Mouse (Mus musculus) CH12.LX (cell line): ENCODE results near the gene Tbx3. TPM values are rescaled to one million over a fixed set of nuclear protein-coding genes. Genes with fewer than 3 reads are reported as not detected.

Experiments
- DNase-seq: peaks from one replicate; pipeline ENCODE4 v3.0.0-alpha.2; 2013; ENCODE audit errors: extremely low read depth
- H3K27ac ChIP-seq: 2 replicates; pipeline ENCODE4 v1.5.1; 2012; ENCODE audit warnings: low read depth, mild to moderate bottlenecking, control low read depth, moderate library complexity; ENCODE audit not compliant: insufficient read depth
- H3K27me3 ChIP-seq: replicated peaks from 2 replicates; pipeline ENCODE3; 2012; ENCODE audit warnings: inconsistent platforms
- H3K36me3 ChIP-seq, 2 experiments: replicated peaks in 1 of 2; 2 replicates each; pipeline versions ENCODE3 to v1.6.1; 2012; ENCODE audit warnings: inconsistent platforms in 1 of 2, low read length in 1 of 2, mild to moderate bottlenecking in 1 of 2, mixed read lengths in 1 of 2, moderate library complexity in 1 of 2; ENCODE audit not compliant: control insufficient read depth in 1 of 2, insufficient read depth in 1 of 2
- H3K4me1 ChIP-seq, 2 experiments: 2 replicates each; pipeline ENCODE4 v1.6.1; 2012; ENCODE audit warnings: inconsistent platforms in 1 of 2, moderate library complexity in 1 of 2; ENCODE audit not compliant: insufficient read depth in 2 of 2, control insufficient read depth in 1 of 2
- H3K4me2 ChIP-seq: 2 replicates; pipeline ENCODE4 v1.6.1; 2012; ENCODE audit warnings: low read depth, mild to moderate bottlenecking, control low read depth; ENCODE audit not compliant: poor library complexity, insufficient read depth, severe bottlenecking
- H3K4me3 ChIP-seq, 3 experiments: fragments of 150-350 bp in 1 of 3; sonication (generic) in 1 of 3; replicated peaks in 1 of 3; 2 replicates each; pipeline versions ENCODE3 to v1.5.1; 2011 to 2012; ENCODE audit warnings: low read depth in 2 of 3, low read length in 2 of 3, mild to moderate bottlenecking in 2 of 3, moderate library complexity in 2 of 3, control low read depth in 1 of 3, improper control_type of control experiment in 1 of 3, inconsistent platforms in 1 of 3, mixed read lengths in 1 of 3; ENCODE audit not compliant: poor library complexity in 1 of 3
- H3K79me2 ChIP-seq: replicated peaks from 2 replicates; pipeline ENCODE4 v1.6.1; 2012; ENCODE audit warnings: mild to moderate bottlenecking, moderate library complexity; ENCODE audit not compliant: control insufficient read depth, poor library complexity, insufficient read depth, severe bottlenecking; ENCODE audit errors: extremely low read depth
- H3K9ac ChIP-seq: 2 replicates; pipeline ENCODE4 v1.6.1; 2012; ENCODE audit warnings: low read depth, mild to moderate bottlenecking, control low read depth, moderate library complexity; ENCODE audit not compliant: insufficient read depth
- H3K9me3 ChIP-seq: replicated peaks from 2 replicates; pipeline ENCODE3; 2012; ENCODE audit warnings: low read length, inconsistent platforms, mixed read lengths
- CHD1 ChIP-seq: IDR thresholded peaks from 2 replicates; pipeline ENCODE4 v1.6.1; 2012; ENCODE audit warnings: low read depth, low read length, improper control_type of control experiment, inconsistent platforms
- CHD2 ChIP-seq: IDR thresholded peaks from 2 replicates; pipeline ENCODE4 v1.6.1; 2011; ENCODE audit warnings: low read length, improper control_type of control experiment
- E2F4 ChIP-seq: IDR thresholded peaks from 2 replicates; pipeline ENCODE4 v1.6.1; 2011; ENCODE audit warnings: low read depth, low read length, improper control_type of control experiment; ENCODE audit not compliant: insufficient replicate concordance
- ELF1 ChIP-seq: IDR thresholded peaks from 2 replicates; pipeline ENCODE4 v1.6.1; 2014; ENCODE audit warnings: low read depth, mild to moderate bottlenecking, inconsistent platforms, low read length, improper control_type of control experiment
- EP300 ChIP-seq: IDR thresholded peaks from 2 replicates; pipeline ENCODE4 v1.6.1; 2011; ENCODE audit warnings: low read length, improper control_type of control experiment
- ETS1 ChIP-seq: conservative IDR thresholded peaks from 2 replicates; pipeline ENCODE4 v1.6.1; 2012; ENCODE audit warnings: low read depth, mild to moderate bottlenecking, inconsistent platforms, low read length, improper control_type of control experiment, moderate library complexity
- GABPA ChIP-seq: IDR thresholded peaks from 2 replicates; pipeline ENCODE4 v1.6.1; 2012; ENCODE audit warnings: low read depth, low read length, improper control_type of control experiment, inconsistent platforms; ENCODE audit not compliant: insufficient replicate concordance
- HCFC1 ChIP-seq: IDR thresholded peaks from 2 replicates; pipeline ENCODE4 v1.6.1; 2012; ENCODE audit warnings: low read depth, mild to moderate bottlenecking, inconsistent platforms, low read length, improper control_type of control experiment
- IRF4 ChIP-seq: IDR thresholded peaks from 2 replicates; pipeline ENCODE4 v1.6.1; 2014; ENCODE audit warnings: low read depth, mild to moderate bottlenecking, inconsistent platforms, low read length, improper control_type of control experiment
- JUN ChIP-seq: IDR thresholded peaks from 2 replicates; pipeline ENCODE4 v1.6.1; 2011; ENCODE audit warnings: low read depth, mild to moderate bottlenecking, low read length, improper control_type of control experiment, moderate library complexity; ENCODE audit not compliant: insufficient read depth
- KAT2A ChIP-seq: IDR thresholded peaks from 2 replicates; pipeline ENCODE4 v1.6.1; 2012; ENCODE audit warnings: low read length, improper control_type of control experiment, inconsistent platforms; ENCODE audit not compliant: insufficient replicate concordance
- MAFK ChIP-seq: IDR thresholded peaks from 2 replicates; pipeline ENCODE4 v1.6.1; 2011; ENCODE audit warnings: low read length, improper control_type of control experiment; ENCODE audit not compliant: insufficient replicate concordance
- MAX ChIP-seq: IDR thresholded peaks from 2 replicates; pipeline ENCODE4 v1.6.1; 2011; ENCODE audit warnings: low read length, improper control_type of control experiment
- MEF2A ChIP-seq: IDR thresholded peaks from 2 replicates; pipeline ENCODE4 v1.6.1; 2014; ENCODE audit warnings: low read depth, mild to moderate bottlenecking, inconsistent platforms, low read length, improper control_type of control experiment, borderline replicate concordance
- MXI1 ChIP-seq: IDR thresholded peaks from 2 replicates; pipeline ENCODE4 v1.6.1; 2011; ENCODE audit warnings: mild to moderate bottlenecking, low read depth, low read length, improper control_type of control experiment
- MYC ChIP-seq: IDR thresholded peaks from 2 replicates; pipeline ENCODE4 v1.6.1; 2011; ENCODE audit warnings: low read depth, mild to moderate bottlenecking, improper control_type of control experiment, low read length
- NELFE ChIP-seq: IDR thresholded peaks from 2 replicates; pipeline ENCODE4 v1.6.1; 2011; ENCODE audit warnings: low read depth, low read length, improper control_type of control experiment
- NRF1 ChIP-seq: IDR thresholded peaks from 2 replicates; pipeline ENCODE4 v1.6.1; 2014; ENCODE audit warnings: low read depth, mild to moderate bottlenecking, inconsistent platforms, low read length, improper control_type of control experiment, moderate library complexity
- PAX5 ChIP-seq: IDR thresholded peaks from 2 replicates; pipeline ENCODE4 v1.6.1; 2012; ENCODE audit warnings: low read length, inconsistent platforms, mixed read lengths
- POLR2AphosphoS2 ChIP-seq: IDR thresholded peaks from 2 replicates; pipeline ENCODE4 v1.6.1; 2011; ENCODE audit warnings: low read depth, low read length, improper control_type of control experiment
- RAD21 ChIP-seq: IDR thresholded peaks from 2 replicates; pipeline ENCODE4 v1.6.1; 2011; ENCODE audit warnings: low read depth, mild to moderate bottlenecking, low read length, improper control_type of control experiment, moderate library complexity
- RCOR1 ChIP-seq: conservative IDR thresholded peaks from 2 replicates; pipeline ENCODE4 v1.6.1; 2012; ENCODE audit warnings: low read depth, mild to moderate bottlenecking, inconsistent platforms, low read length, improper control_type of control experiment
- SMC3 ChIP-seq: IDR thresholded peaks from 2 replicates; pipeline ENCODE4 v1.6.1; 2011; ENCODE audit warnings: low read depth, low read length, improper control_type of control experiment
- TBP ChIP-seq: conservative IDR thresholded peaks from 2 replicates; pipeline ENCODE4 v1.6.1; 2011; ENCODE audit warnings: low read depth, low read length, improper control_type of control experiment
- TCF12 ChIP-seq: IDR thresholded peaks from 2 replicates; pipeline ENCODE4 v1.6.1; 2014; ENCODE audit warnings: low read depth, mild to moderate bottlenecking, inconsistent platforms, low read length, improper control_type of control experiment
- UBTF ChIP-seq: IDR thresholded peaks from 2 replicates; pipeline ENCODE4 v1.6.1; 2012; ENCODE audit warnings: low read depth, mild to moderate bottlenecking, inconsistent platforms, low read length, improper control_type of control experiment, moderate library complexity
- USF1 ChIP-seq: IDR thresholded peaks from 2 replicates; pipeline ENCODE4 v1.6.1; 2014; ENCODE audit warnings: low read depth, mild to moderate bottlenecking, inconsistent platforms, low read length, improper control_type of control experiment
- ZKSCAN1 ChIP-seq: IDR thresholded peaks from 2 replicates; pipeline ENCODE4 v1.6.1; 2012; ENCODE audit warnings: low read depth, inconsistent platforms, low read length, improper control_type of control experiment, borderline replicate concordance
- ZMIZ1 ChIP-seq: IDR thresholded peaks from 2 replicates; pipeline ENCODE4 v1.6.1; 2012; ENCODE audit warnings: low read depth, mild to moderate bottlenecking, inconsistent platforms, low read length, improper control_type of control experiment
- dilution Hi-C: fragments of 300-500 bp; cut with MboI; formaldehyde crosslinking; loops from 2 replicates; pipeline ENCODE4 v1.14.3; 2020; ENCODE audit warnings: low sequenced_read_pairs; ENCODE audit not compliant: extremely low pct_unique_long_range_greater_than_20kb, extremely low pct_ligation_motif_present
- in situ Hi-C: fragments of 300-500 bp; cut with MboI; formaldehyde crosslinking; loops from 3 replicates; pipeline ENCODE4 v1.14.3; 2019; ENCODE audit warnings: low sequenced_read_pairs, low pct_ligation_motif_present, low pct_unique_long_range_greater_than_20kb, mixed read lengths
- polyA plus RNA-seq: library from polyadenylated mRNA; unstranded; fragments of >175 nt; gene quantifications from 2 replicates; pipeline ENCODE4 v1.2.1, GENCODE M21; 2012; ENCODE audit warnings: low read depth; ENCODE audit not compliant: insufficient read length
- total RNA-seq, 2 experiments: library from RNA; depleted of rRNA; stranded (reverse); fragments of 300-350 nt in 1 of 2; fragments of >200 nt in 1 of 2; gene quantifications; 2 replicates each; pipeline ENCODE4 v1.2.3; 2012 to 2014

The Tbx3 gene
- total and polyA plus RNA-seq, 3 experiments, result not detected

DNA sequence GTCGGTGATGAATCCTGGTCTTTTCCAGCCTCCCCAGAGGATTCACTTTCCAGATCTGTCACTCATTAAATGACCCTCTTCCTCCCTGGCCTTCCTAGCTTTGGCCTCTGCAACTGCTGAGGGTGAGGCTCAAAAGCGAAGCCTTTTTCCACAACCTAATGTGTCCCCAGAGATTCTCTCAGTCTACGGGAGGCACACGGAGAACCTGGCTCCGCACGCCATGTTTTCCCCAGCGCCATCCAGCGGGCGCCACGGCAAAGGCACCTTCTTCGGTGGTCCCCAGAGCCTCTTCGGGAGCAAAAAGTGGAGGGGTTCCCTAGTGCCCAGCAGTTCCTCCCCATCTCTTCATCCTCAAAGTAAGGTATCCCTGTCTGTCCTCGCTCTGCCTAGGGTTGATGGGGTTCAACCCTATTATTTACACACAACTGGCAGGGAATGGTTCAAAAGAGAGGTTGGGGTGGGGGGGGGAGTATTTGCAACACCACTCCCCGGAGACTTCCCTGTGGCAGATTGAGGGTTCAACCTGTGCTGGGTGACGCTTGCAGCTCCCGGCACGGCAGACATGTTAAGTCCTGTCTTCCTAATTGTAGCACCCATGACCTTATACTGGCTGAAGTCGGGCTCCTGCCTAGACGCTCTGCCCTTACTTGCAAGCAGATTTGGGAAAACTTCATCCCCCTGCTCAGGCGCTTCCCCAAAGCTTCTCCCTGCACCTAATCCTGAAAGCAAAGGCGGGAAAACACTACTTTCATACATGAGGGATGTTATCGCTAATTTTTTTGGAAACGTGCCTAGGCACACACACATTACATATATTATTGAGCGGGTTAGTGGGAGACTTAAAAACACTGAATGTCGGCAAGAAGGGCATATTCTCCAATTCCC, 9.7 kb upstream of the Tbx3 start:
- H3K27me3 ChIP-seq, result no peaks in the 10 kb centered on the region
- no peaks in the 10 kb centered on the region for H3K36me3 ChIP-seq
- no peak for TF ChIP-seq EP300
- TF ChIP-seq MEF2A, result no peak
- no peak for TF ChIP-seq SMC3
- no peak for TF ChIP-seq CHD2
- no peak for TF ChIP-seq E2F4
- TF ChIP-seq NELFE, result no peak
- no peak for TF ChIP-seq CHD1
- TF ChIP-seq ELF1, result no peak
- no peak for TF ChIP-seq TCF12
- no peak for TF ChIP-seq PAX5
- TF ChIP-seq KAT2A, result no peak
- TF ChIP-seq MYC, result no peak
- TF ChIP-seq ZMIZ1, result no peak
- no peak for TF ChIP-seq HCFC1
- TF ChIP-seq ZKSCAN1, result no peak
- TF ChIP-seq USF1, result no peak
- no peak for TF ChIP-seq ETS1
- no peak for TF ChIP-seq UBTF
- no peak for TF ChIP-seq TBP
- no peak for TF ChIP-seq RCOR1
- no peak overlapping the region for H3K27ac ChIP-seq
- peaks cover 77% of the 10 kb centered on the region for H3K9me3 ChIP-seq
- no peak for DNase-seq
- in situ Hi-C loops, result no loop called here
- no peak overlapping the region for H3K4me2 ChIP-seq
- no peaks in the 10 kb centered on the region for H3K79me2 ChIP-seq
- dilution Hi-C loops, result no loop called here
- H3K4me1 ChIP-seq, result no peaks in the 10 kb centered on the region
- no peak overlapping the region for H3K9ac ChIP-seq
- no peak overlapping the region for H3K4me3 ChIP-seq

DNA sequence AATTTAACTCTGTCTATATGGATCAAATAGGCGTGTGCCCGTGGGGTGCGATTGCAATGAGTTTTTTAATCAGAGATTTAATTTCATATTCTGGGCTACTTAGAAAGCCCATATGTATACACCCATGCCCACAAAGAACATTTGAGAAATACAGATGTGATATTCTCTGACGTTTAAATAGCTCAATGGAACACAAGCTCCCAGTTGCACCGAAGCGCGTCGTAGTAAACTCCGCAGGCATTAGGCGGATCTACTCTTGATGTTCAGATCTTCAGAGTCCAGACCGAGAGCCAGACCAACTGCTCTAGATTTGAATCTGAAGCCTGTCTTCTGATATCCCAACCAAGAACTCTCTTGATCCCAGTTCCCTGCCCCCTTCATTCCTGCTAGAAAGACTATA, 9.0 kb upstream of the Tbx3 start:
- no peaks in the 10 kb centered on the region for H3K27me3 ChIP-seq
- no peak overlapping the region for H3K4me3 ChIP-seq
- H3K4me2 ChIP-seq, result no peak overlapping the region
- no peaks in the 10 kb centered on the region for H3K36me3 ChIP-seq
- no peak overlapping the region for H3K27ac ChIP-seq
- H3K9me3 ChIP-seq, result peaks cover 77% of the 10 kb centered on the region
- in situ Hi-C loops, result no loop called here
- DNase-seq, result no peak
- no peak for TF ChIP-seq JUN
- TF ChIP-seq GABPA, result no peak
- TF ChIP-seq MAX, result no peak
- TF ChIP-seq CHD1, result no peak
- no peak for TF ChIP-seq MAFK
- TF ChIP-seq TCF12, result no peak
- no peak for TF ChIP-seq MYC
- no peak for TF ChIP-seq MEF2A
- TF ChIP-seq MXI1, result no peak
- TF ChIP-seq RAD21, result no peak
- TF ChIP-seq NRF1, result no peak
- no peak for TF ChIP-seq HCFC1
- no peak for TF ChIP-seq IRF4
- no peak for TF ChIP-seq KAT2A
- TF ChIP-seq POLR2AphosphoS2, result no peak
- dilution Hi-C loops, result no loop called here
- no peaks in the 10 kb centered on the region for H3K79me2 ChIP-seq
- H3K4me1 ChIP-seq, result no peaks in the 10 kb centered on the region
- no peak overlapping the region for H3K9ac ChIP-seq
